Mouse (Mus musculus) natural killer cell, adult 2 months (primary cell): ENCODE measurements around the gene Il13.

ENCODE experiments used
- DNase-seq, 2 experiments: peaks; one replicate each; pipeline ENCODE4 v3.0.0; 2022; ENCODE audit warnings: low spot score in 2 of 2

Gene Il13

DNA sequence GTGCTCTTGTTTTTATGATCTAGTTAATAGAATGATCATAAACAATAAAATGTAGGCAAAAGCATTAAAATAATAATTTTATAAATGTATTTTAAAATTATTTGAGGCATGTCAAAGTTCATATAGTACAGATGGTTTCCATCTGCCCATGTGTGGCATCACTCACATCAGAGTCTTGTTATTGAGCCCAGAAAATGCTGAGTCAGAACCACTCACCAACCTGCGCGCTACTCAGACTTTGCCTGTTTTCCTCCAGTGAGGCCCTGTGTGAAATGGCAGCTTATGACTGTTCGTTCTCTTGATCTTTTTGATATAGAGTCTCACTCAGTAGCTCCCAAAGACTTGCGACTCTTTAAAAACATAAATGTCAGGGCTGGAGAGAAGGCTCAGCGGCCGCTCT is 49.0 kb downstream of the Il13 start:
- no peak for DNase-seq

DNA sequence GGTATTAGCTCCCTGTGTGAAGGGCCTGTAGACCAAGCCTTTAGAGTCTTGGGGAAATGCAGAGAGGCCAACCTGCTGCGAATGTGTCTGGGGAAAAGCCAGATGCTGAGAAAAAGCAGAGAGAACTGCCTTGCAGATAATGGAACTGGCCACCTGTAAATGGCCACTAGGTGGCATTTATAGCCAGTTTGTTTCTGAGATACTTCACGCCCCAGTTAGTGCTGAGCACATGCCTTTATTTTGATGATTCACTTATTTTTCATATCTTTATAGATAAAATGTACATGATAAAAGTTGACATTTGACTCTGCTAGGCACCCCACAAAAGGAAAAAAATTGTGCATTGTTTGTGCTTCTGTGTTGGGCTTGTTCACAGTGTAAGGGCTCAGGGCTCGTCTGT is 49.7 kb downstream of the Il13 start:
- no peak for DNase-seq

DNA sequence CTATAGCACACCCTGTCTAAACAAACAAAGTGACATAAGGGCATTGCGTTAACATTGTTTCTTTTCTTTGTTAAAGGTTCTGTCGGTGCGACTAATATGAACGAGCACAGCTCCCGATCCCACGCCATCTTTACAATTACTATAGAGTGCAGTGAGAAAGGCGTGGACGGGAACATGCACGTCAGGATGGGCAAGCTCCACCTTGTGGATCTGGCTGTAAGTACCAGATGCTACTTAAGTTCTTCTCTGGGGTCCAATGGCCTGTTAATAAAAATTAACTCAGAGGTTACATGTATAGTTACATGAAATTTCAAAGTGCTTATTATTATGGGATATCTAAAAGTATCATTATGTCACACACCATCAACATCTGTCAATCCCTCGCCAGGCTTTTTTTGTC is 51.4 kb downstream of the Il13 start:
- no peak for DNase-seq
